Mouse (Mus musculus) gastrocnemius, adult 2 months (tissue): ENCODE data around the gene Mettl7a1. TPM values are rescaled to one million over a fixed set of nuclear protein-coding genes. Genes with fewer than 3 reads are reported as not detected.
"Not testable (repeated sequence)": the region's sequence is repeated elsewhere in the genome, so short reads cannot be mapped to it uniquely, and the experiment has no call there.

ENCODE experiments used
- DNase-seq: peaks from one replicate; pipeline ENCODE4 v3.0.0; 2022
- H3K27ac ChIP-seq: fragments of 200-600 bp; 2 replicates; pipeline ENCODE4 v1.8.1; 2022; ENCODE audit warnings: mild to moderate bottlenecking
- H3K4me3 ChIP-seq: fragments of 200-600 bp; 2 replicates; pipeline ENCODE4 v1.8.1; 2022; ENCODE audit warnings: mild to moderate bottlenecking, moderate library complexity
- CTCF ChIP-seq: fragments of 200-600 bp; IDR thresholded peaks from 2 replicates; pipeline ENCODE4 v1.8.1; 2022; ENCODE audit warnings: antibody characterized with exemption, mild to moderate bottlenecking, moderate library complexity
- intact Hi-C: fragments of 180-260 bp; cut with DNase I; formaldehyde crosslinking; loops from one replicate; pipeline ENCODE4 v1.15.1; 2025
- long read RNA-seq, 2 experiments: library from polyadenylated mRNA; stranded (forward); transcript quantifications; one replicate each; pipeline ENCODE4 v2.0.0; 2021
- total RNA-seq, 2 experiments: library from RNA; stranded (reverse); gene quantifications; 2 replicates each; pipeline ENCODE4 v1.2.3; 2021

Mettl7a1 gene
- 10 to 100 TPM; 33.4 to 38.9 TPM for total RNA-seq
- long read RNA-seq, experiment 1, partial matches to known transcripts = 0 of 4 reads
- long read RNA-seq, experiment 1, other reads (novel, unspliced or antisense) = 1 of 4 reads
- long read RNA-seq, experiment 2, partial matches to known transcripts = 0 of 5 reads
- long read RNA-seq, experiment 2, other reads (novel, unspliced or antisense) = 3 of 5 reads

- Histone ChIP-seq H3K27ac (peak within 1 kb of the TSS; percentile 98), H3K4me3 (peak within 1 kb of the TSS; percentile 83)
- DNase-seq = peak; percentile 95
- intact Hi-C loops = loop anchor here (5.0 to 10.0 kb wide), 2 partner anchors 42 to 270 kb away; partner anchors contain the start of gene Dip2b
- no peak for TF ChIP-seq CTCF
These were observed at the start of gene Mettl7a1 for GRCm38 (mm10) chr15:100304019-100304991. TSS of gene Mettl7a1 (plus strand) at chr15:100304140.

- intact Hi-C loops = no loop called here
- DNase-seq = no peak
- Histone ChIP-seq H3K27ac (no peak overlapping the region), H3K4me3 (no peak overlapping the region)
- TF ChIP-seq CTCF = no peak
These were observed 47.6 kb upstream of the Mettl7a1 start for GRCm38 (mm10) chr15:100256386-100256785.

- H3K4me3 ChIP-seq = no peak overlapping the region
- DNase-seq = no peak
- TF ChIP-seq CTCF = no peak
- H3K27ac ChIP-seq = no peak overlapping the region
- intact Hi-C loops = no loop called here
These were observed 46.6 kb upstream of the Mettl7a1 start for GRCm38 (mm10) chr15:100257305-100257704.

GRCm38 (mm10) chr15:100258646-100259425 is 45.1 kb upstream of the Mettl7a1 start:
- TF ChIP-seq CTCF = no peak
- Histone ChIP-seq H3K4me3 (no peak overlapping the region), H3K27ac (no peak overlapping the region)
- intact Hi-C loops = no loop called here
- no peak for DNase-seq

- not testable (repeated sequence) for H3K27ac ChIP-seq, DNase-seq, H3K4me3 ChIP-seq
- intact Hi-C loops = loop anchor here (5.0 to 10.0 kb wide), 2 partner anchors 42 to 204 kb away; partner anchors contain the start of genes Letmd1 and Mettl7a1
These were observed 43.6 kb upstream of the Mettl7a1 start for GRCm38 (mm10) chr15:100260351-100260750.

- H3K27ac ChIP-seq = no peak overlapping the region
- peak; percentile 64 for TF ChIP-seq CTCF
- H3K4me3 ChIP-seq = no peak overlapping the region
- intact Hi-C loops = loop anchor here (2.0 to 10.0 kb wide), 3 partner anchors 39 to 201 kb away; partner anchors contain the start of genes Letmd1 and Mettl7a1
- no peak for DNase-seq
These were observed 40.6 kb upstream of the Mettl7a1 start for GRCm38 (mm10) chr15:100263246-100263905.

- intact Hi-C loops = loop anchor here (10.0 kb wide), 1 partner anchor 199 kb away; the partner anchor contains the start of gene Letmd1
- Histone ChIP-seq H3K4me3 (no peak overlapping the region), H3K27ac (no peak overlapping the region)
- DNase-seq = no peak
- TF ChIP-seq CTCF = no peak
These were observed 38.2 kb upstream of the Mettl7a1 start for GRCm38 (mm10) chr15:100265586-100266325.

- H3K27ac ChIP-seq = no peak overlapping the region
- no peak overlapping the region for H3K4me3 ChIP-seq
- no peak for DNase-seq
- intact Hi-C loops = loop anchor here (10.0 kb wide), 1 partner anchor 196 kb away; the partner anchor contains the start of gene Letmd1
- no peak for TF ChIP-seq CTCF
These were observed 35.0 kb upstream of the Mettl7a1 start for GRCm38 (mm10) chr15:100268916-100269315.

- intact Hi-C loops = loop anchor here (10.0 kb wide), 1 partner anchor 195 kb away; the partner anchor contains the start of gene Letmd1
- no peak overlapping the region for H3K27ac ChIP-seq
- no peak overlapping the region for H3K4me3 ChIP-seq
- DNase-seq = no peak
- TF ChIP-seq CTCF = no peak
These were observed 34.2 kb upstream of the Mettl7a1 start for GRCm38 (mm10) chr15:100269776-100270175.

- DNase-seq, H3K27ac ChIP-seq, H3K4me3 ChIP-seq, intact Hi-C loops: not testable (repeated sequence)
These were observed 33.3 kb upstream of the Mettl7a1 start for GRCm38 (mm10) chr15:100270609-100271008.

GRCm38 (mm10) chr15:100271411-100271810 is 32.5 kb upstream of the Mettl7a1 start:
- DNase-seq = no peak
- H3K27ac ChIP-seq = no peak overlapping the region
- no peak overlapping the region for H3K4me3 ChIP-seq
- no peak for TF ChIP-seq CTCF
- intact Hi-C loops = no loop called here

GRCm38 (mm10) chr15:100273791-100274308 is 30.1 kb upstream of the Mettl7a1 start:
- intact Hi-C loops, H3K4me3 ChIP-seq, H3K27ac ChIP-seq, DNase-seq: not testable (repeated sequence)
